Mouse (Mus musculus): ENCODE measurements around the gene Them5.

DNA sequence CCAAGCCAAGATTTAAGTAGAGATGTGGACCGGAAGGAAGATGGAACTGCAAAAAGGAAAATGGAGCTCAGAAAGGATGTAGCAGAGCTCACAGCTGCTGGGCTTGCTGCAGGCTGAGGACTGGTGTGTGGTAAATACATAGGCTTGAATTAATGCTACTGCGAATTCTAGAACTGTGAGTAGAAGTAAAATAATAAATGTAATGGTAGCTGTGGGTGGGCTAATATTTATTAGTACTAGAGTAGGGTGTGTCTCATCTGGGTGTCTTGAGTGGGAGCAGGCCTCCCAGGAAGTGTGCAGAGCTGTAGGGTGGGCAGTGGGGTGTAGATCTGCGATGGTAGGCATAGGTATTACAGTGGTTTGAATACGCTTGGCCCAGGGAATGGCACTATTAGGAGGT lies 7.5 kb upstream of the Them5 start:
- TF ChIP-seq CTCF (IDR thresholded peaks at IDR 0.05; ENCODE audit: low read depth) (no peak), EP300 (optimal IDR thresholded peaks at IDR 0.05) (no peak)

Measured in stomach, postnatal 0 days (tissue).